Mouse (Mus musculus) embryonic facial prominence, embryonic 12.5 days (tissue): ENCODE measurements around the gene Galnt9. TPM values are rescaled to one million over a fixed set of nuclear protein-coding genes. Genes with fewer than 3 reads are reported as not detected.
A peak's percentile ranks its signal among the peaks of the same experiment; 100 is the strongest.

Source experiments
- ATAC-seq: fragments of 200-750 bp; cut with Nextera tagmentation; 2 replicates; pipeline ENCODE4 v1.8.0; 2017; ENCODE audit not compliant: insufficient number of reproducible peaks, insufficient read depth, low FRiP score, low TSS enrichment
- H3K27ac ChIP-seq: fragments of 300-500 bp; sonication (generic); 2 replicates; pipeline ENCODE4 v1.5.1; 2016; ENCODE audit warnings: mild to moderate bottlenecking
- H3K27me3 ChIP-seq: fragments of 300-500 bp; sonication (generic); 2 replicates; pipeline ENCODE4 v1.6.1; 2016; ENCODE audit warnings: mild to moderate bottlenecking, moderate library complexity
- H3K36me3 ChIP-seq: fragments of 300-500 bp; sonication (generic); 2 replicates; pipeline ENCODE4 v1.6.1; 2016; ENCODE audit warnings: mild to moderate bottlenecking
- H3K4me1 ChIP-seq: fragments of 300-500 bp; sonication (generic); 2 replicates; pipeline ENCODE4 v1.6.1; 2016
- H3K4me2 ChIP-seq: fragments of 300-500 bp; sonication (generic); replicated peaks from 2 replicates; pipeline ENCODE4 v1.6.1; 2016; ENCODE audit warnings: mild to moderate bottlenecking, moderate library complexity
- H3K4me3 ChIP-seq: fragments of 300-500 bp; sonication (generic); 2 replicates; pipeline ENCODE4 v1.5.1; 2016; ENCODE audit warnings: mild to moderate bottlenecking
- H3K9ac ChIP-seq: fragments of 300-500 bp; sonication (generic); 2 replicates; pipeline ENCODE4 v1.6.1; 2016; ENCODE audit warnings: mild to moderate bottlenecking, moderate library complexity
- H3K9me3 ChIP-seq: fragments of 300-500 bp; sonication (generic); 2 replicates; pipeline ENCODE4 v1.6.1; 2016; ENCODE audit warnings: mild to moderate bottlenecking, moderate library complexity
- WGBS: fragments of 180-500 bp; shearing (Covaris S2); methylation state at CpG from one replicate; pipeline ENCODE4 v1.1.7; 2016; 5-methylcytosine and 5-hydroxymethylcytosine counted together
- polyA plus RNA-seq: library from polyadenylated mRNA; unstranded; fragments of >200 nt; fragmentation: Nextera tagmentation; extraction: Ambion mirVana; gene quantifications from 2 replicates; pipeline ENCODE4 v1.2.1, GENCODE M21; 2016

Galnt9 gene
- polyA plus RNA-seq = 0.99 and 1.6 TPM in 2 replicates

- under 1% methylated on average over 82 of the region's 82 CpGs for WGBS
Measured at GRCm38 (mm10) chr5:110543951-110544690, at the start of gene Galnt9. Gene Galnt9, plus strand, starts transcription at chr5:110544355.

GRCm38 (mm10) chr5:110494396-110494795 is 49.8 kb upstream of the Galnt9 start:
- no peaks in the 10 kb centered on the region for H3K9me3 ChIP-seq
- H3K36me3 ChIP-seq = no peaks in the 10 kb centered on the region
- H3K9ac ChIP-seq = peak overlapping the region; percentile 5; the same call in 1 of the 2 replicates
- no peaks in the 10 kb centered on the region for H3K4me1 ChIP-seq
- WGBS = 65% methylated on average over 4 of the region's 4 CpGs
- no peak overlapping the region for H3K4me2 ChIP-seq
- no peak overlapping the region for H3K27ac ChIP-seq
- no peaks in the 10 kb centered on the region for H3K27me3 ChIP-seq
- ATAC-seq = no peak
- no peak overlapping the region for H3K4me3 ChIP-seq

More at GRCm38 (mm10) chr5:110543951-110544690, at the start of gene Galnt9:
- peak within 1 kb of the TSS; percentile 42 for H3K4me3 ChIP-seq
- H3K9ac ChIP-seq = no peak within 1 kb of the TSS
- H3K27ac ChIP-seq = no peak within 1 kb of the TSS
- no peaks in the 10 kb centered on the region for H3K36me3 ChIP-seq
- H3K4me2 ChIP-seq = peak within 1 kb of the TSS; percentile 67
- no peaks in the 10 kb centered on the region for H3K9me3 ChIP-seq
- no peaks in the 10 kb centered on the region for H3K4me1 ChIP-seq
- ATAC-seq = peak; percentile 67; the same call in 1 of the 2 replicates
- H3K27me3 ChIP-seq = peaks cover 74% of the 10 kb centered on the region

DNA sequence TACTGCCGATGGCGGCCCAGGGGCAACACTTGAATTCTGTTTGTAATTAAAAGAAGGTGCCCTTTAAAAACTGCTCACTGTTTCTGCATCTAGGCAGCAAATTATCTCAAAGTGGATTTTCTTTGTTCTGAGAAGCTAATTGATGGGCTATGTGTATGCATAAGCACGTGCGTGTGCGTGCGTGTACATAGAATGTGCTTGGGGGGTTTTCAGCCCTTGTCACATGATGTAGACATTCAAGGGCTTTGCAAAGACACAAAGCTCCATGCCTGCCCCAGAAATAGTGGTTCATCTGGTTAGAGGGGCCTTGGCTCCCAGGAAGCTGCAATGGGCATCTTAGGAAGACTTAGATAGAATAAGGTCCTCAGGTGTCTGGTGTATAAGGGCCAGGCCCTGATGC is 49.1 kb upstream of the Galnt9 start:
- H3K4me3 ChIP-seq = no peak overlapping the region
- H3K4me2 ChIP-seq = no peak overlapping the region
- no peak overlapping the region for H3K27ac ChIP-seq
- H3K9ac ChIP-seq = no peak overlapping the region
- 62% methylated on average over 6 of the region's 6 CpGs for WGBS
- no peaks in the 10 kb centered on the region for H3K4me1 ChIP-seq
- H3K36me3 ChIP-seq = no peaks in the 10 kb centered on the region
- H3K9me3 ChIP-seq = no peaks in the 10 kb centered on the region
- no peaks in the 10 kb centered on the region for H3K27me3 ChIP-seq
- no peak for ATAC-seq

GRCm38 (mm10) chr5:110497556-110497955 is 46.6 kb upstream of the Galnt9 start:
- no peak overlapping the region for H3K9ac ChIP-seq
- no peak overlapping the region for H3K4me3 ChIP-seq
- no peak for ATAC-seq
- no peaks in the 10 kb centered on the region for H3K36me3 ChIP-seq
- no peaks in the 10 kb centered on the region for H3K9me3 ChIP-seq
- H3K27me3 ChIP-seq = no peaks in the 10 kb centered on the region
- H3K4me2 ChIP-seq = no peak overlapping the region
- no peaks in the 10 kb centered on the region for H3K4me1 ChIP-seq
- WGBS = 78% methylated on average over 5 of the region's 5 CpGs
- no peak overlapping the region for H3K27ac ChIP-seq

DNA sequence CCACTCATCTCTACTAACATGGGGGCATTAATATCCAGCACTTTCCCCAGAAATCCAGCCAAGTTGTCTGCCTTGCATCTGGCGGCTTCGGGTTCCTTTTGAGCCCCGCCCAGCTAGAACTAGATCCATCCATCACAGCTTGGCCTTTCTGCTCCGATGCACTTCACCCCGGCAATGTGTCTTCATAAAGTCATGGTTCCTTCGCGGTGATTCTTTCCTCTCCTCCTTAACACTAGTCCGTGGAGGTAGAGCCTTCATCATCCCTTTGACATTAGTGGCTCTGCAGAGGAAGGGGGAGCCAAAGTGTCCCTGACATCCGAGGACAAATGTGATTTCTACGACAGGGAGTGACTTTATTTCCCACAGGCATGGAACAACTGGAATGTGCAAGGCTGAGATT is 46.1 kb upstream of the Galnt9 start:
- H3K4me2 ChIP-seq = no peak overlapping the region
- 75% methylated on average over 10 of the region's 10 CpGs for WGBS
- H3K4me1 ChIP-seq = no peaks in the 10 kb centered on the region
- no peaks in the 10 kb centered on the region for H3K9me3 ChIP-seq
- no peak for ATAC-seq
- H3K27ac ChIP-seq = no peak overlapping the region
- H3K27me3 ChIP-seq = no peaks in the 10 kb centered on the region
- H3K9ac ChIP-seq = no peak overlapping the region
- no peak overlapping the region for H3K4me3 ChIP-seq
- no peaks in the 10 kb centered on the region for H3K36me3 ChIP-seq

GRCm38 (mm10) chr5:110500233-110500632 is 43.9 kb upstream of the Galnt9 start:
- no peaks in the 10 kb centered on the region for H3K9me3 ChIP-seq
- no peaks in the 10 kb centered on the region for H3K4me1 ChIP-seq
- no peak overlapping the region for H3K4me2 ChIP-seq
- H3K27me3 ChIP-seq = no peaks in the 10 kb centered on the region
- H3K27ac ChIP-seq = no peak overlapping the region
- H3K4me3 ChIP-seq = no peak overlapping the region
- 61% methylated on average over 4 of the region's 4 CpGs for WGBS
- H3K36me3 ChIP-seq = no peaks in the 10 kb centered on the region
- no peak for ATAC-seq
- H3K9ac ChIP-seq = no peak overlapping the region

GRCm38 (mm10) chr5:110503361-110503760 is 40.8 kb upstream of the Galnt9 start:
- H3K9ac ChIP-seq = no peak overlapping the region
- no peaks in the 10 kb centered on the region for H3K36me3 ChIP-seq
- no peaks in the 10 kb centered on the region for H3K4me1 ChIP-seq
- no peak overlapping the region for H3K4me3 ChIP-seq
- H3K4me2 ChIP-seq = no peak overlapping the region
- ATAC-seq = no peak
- H3K27me3 ChIP-seq = no peaks in the 10 kb centered on the region
- 92% methylated on average over 3 of the region's 3 CpGs for WGBS
- no peak overlapping the region for H3K27ac ChIP-seq
- H3K9me3 ChIP-seq = no peaks in the 10 kb centered on the region

DNA sequence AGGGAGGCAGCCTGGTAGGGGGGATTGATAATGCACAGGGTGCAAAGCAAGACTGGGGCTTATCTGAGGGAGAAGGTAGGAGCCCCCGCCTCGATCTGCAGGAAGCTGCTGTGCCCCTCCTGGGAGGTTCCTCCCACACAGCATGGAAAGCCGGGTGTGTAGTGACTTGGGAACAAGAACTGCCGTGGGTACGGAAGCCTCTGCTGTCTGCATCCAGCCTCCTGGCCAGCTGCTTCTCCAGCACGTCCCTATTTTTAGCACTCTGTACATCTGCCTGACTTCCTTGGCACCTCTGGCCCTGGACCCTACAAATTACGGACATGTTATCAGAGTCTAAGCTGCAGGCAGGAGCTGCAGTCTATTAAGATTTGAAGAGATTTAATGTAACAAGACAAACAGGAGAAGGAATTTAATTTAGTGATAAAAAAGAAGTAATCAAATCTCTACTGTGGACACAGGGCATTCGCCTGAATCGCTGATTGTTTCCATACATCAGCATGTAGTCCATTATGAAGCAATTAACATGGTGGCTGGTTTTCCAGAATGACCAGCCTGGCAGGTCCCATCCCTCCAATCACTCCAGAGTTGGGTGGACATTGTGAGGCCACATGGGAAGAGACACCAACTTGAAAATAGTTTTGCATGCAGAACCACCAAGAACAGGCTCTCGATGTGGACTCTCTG is 38.4 kb upstream of the Galnt9 start:
- Histone ChIP-seq H3K9ac (no peak overlapping the region), H3K27ac (no peak overlapping the region), H3K9me3 (no peaks in the 10 kb centered on the region), H3K27me3 (no peaks in the 10 kb centered on the region), H3K36me3 (no peaks in the 10 kb centered on the region), H3K4me2 (no peak overlapping the region), H3K4me1 (no peaks in the 10 kb centered on the region), H3K4me3 (no peak overlapping the region)
- WGBS = 54% methylated on average over 10 of the region's 10 CpGs
- no peak for ATAC-seq

GRCm38 (mm10) chr5:110506295-110506616 is 37.9 kb upstream of the Galnt9 start:
- Histone ChIP-seq H3K36me3 (no peaks in the 10 kb centered on the region), H3K27me3 (no peaks in the 10 kb centered on the region), H3K9ac (no peak overlapping the region), H3K4me2 (no peak overlapping the region), H3K27ac (no peak overlapping the region), H3K4me1 (no peaks in the 10 kb centered on the region), H3K4me3 (no peak overlapping the region), H3K9me3 (no peaks in the 10 kb centered on the region)
- WGBS = 66% methylated on average over 8 of the region's 8 CpGs
- ATAC-seq = no peak

GRCm38 (mm10) chr5:110506856-110507255 is 37.3 kb upstream of the Galnt9 start:
- ATAC-seq = no peak
- H3K36me3 ChIP-seq = no peaks in the 10 kb centered on the region
- no peak overlapping the region for H3K9ac ChIP-seq
- H3K4me3 ChIP-seq = no peak overlapping the region
- H3K9me3 ChIP-seq = no peaks in the 10 kb centered on the region
- no peaks in the 10 kb centered on the region for H3K4me1 ChIP-seq
- no peaks in the 10 kb centered on the region for H3K27me3 ChIP-seq
- 63% methylated on average over 3 of the region's 3 CpGs for WGBS
- no peak overlapping the region for H3K4me2 ChIP-seq
- H3K27ac ChIP-seq = no peak overlapping the region

DNA sequence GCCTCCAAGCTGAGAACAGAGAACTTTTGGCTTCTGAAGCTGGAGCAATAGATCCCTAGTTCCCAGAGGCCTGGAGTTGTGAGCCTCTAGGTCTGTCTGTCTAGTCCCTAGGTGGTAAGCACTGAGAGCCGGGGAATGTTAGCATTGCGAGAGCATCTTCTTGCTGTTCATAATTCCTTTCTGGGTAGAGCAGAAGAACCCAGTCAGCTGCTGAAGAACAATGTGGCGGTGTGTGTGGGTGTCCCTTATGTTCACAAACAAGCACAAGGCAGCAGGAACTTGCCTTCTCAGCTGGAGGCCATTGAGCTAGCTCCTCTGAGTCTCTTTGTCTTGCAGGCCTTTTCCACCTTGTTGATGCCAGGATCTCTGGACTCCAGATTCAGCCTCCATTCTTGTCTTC is 36.2 kb upstream of the Galnt9 start:
- Histone ChIP-seq H3K27ac (no peak overlapping the region), H3K4me2 (no peak overlapping the region), H3K36me3 (no peaks in the 10 kb centered on the region), H3K9ac (no peak overlapping the region), H3K4me3 (no peak overlapping the region), H3K4me1 (no peaks in the 10 kb centered on the region), H3K9me3 (no peaks in the 10 kb centered on the region), H3K27me3 (no peaks in the 10 kb centered on the region)
- 85% methylated on average over 3 of the region's 3 CpGs for WGBS
- no peak for ATAC-seq

GRCm38 (mm10) chr5:110510357-110510756 is 33.8 kb upstream of the Galnt9 start:
- 77% methylated on average over 6 of the region's 6 CpGs for WGBS
- Histone ChIP-seq H3K36me3 (no peaks in the 10 kb centered on the region), H3K4me1 (no peaks in the 10 kb centered on the region), H3K27ac (no peak overlapping the region), H3K27me3 (no peaks in the 10 kb centered on the region), H3K9ac (no peak overlapping the region), H3K4me3 (no peak overlapping the region), H3K4me2 (no peak overlapping the region), H3K9me3 (no peaks in the 10 kb centered on the region)
- no peak for ATAC-seq
